Mouse (Mus musculus): ENCODE measurements around the gene Vmn1r82.

Vmn1r82 gene

GRCm38 (mm10) chr7:12300130-12300529 lies at the start of gene Vmn1r82:
Gene Vmn1r82 (plus strand): TSS chr7:12300430.
- no peak for DNase-seq

DNA sequence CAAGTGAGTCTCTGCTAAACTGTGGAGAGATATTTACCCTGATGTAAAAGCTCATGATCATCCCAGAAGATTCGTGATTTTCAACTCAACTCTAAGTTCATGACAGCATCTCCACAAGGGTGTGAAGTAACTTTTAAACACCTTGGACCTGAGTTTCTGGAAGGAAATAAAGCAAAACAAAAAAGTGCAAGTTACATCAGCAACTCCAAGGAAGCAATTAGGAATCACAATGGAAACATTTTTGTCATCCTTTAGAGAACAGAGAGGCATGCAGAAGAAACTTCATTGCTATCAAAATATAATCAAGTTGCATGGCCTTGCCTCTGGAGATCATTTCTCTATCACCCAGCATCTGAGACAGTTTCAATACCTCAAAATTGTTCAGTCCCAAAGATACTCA lies 32.1 kb upstream of the Vmn1r82 start, which contains the start of gene Vmn1r81:
Vmn1r81 (minus strand) TSS at position 101 of the 400 bp plus-strand sequence.
- no peak for DNase-seq

DNA sequence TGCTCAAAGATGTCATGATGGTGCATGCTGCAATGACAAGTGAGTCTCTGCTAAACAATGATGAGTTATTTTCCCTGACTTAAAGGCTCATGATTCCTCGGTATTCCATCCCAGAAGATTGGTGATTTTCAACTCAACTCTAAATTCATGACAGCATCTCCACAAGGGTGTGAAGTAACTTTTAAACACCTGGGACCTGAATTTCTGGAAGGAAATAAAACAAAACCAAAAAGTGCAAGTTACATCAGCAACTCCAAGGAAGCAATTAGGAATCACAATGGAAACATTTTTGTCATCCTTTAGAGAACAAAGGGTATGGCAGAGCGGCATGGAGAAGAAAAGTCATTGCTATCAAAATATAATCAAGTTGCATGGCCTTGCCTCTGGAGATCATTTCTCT lies 29.2 kb downstream of the Vmn1r82 start, which contains the start of gene Vmn1r83:
Vmn1r83 (minus strand) TSS at position 101 of the 400 bp plus-strand sequence.
- no peak for DNase-seq
